Mouse (Mus musculus): Measurements from ENCODE around the gene Gal3st1. TPM values are rescaled to one million over a fixed set of nuclear protein-coding genes. Genes with fewer than 3 reads are reported as not detected.
A peak's percentile ranks its signal among the peaks of the same experiment; 100 is the strongest.
"Not testable (repeated sequence)": the region's sequence is repeated elsewhere in the genome, so short reads cannot be mapped to it uniquely, and the experiment has no call there.

Gal3st1 gene
- total RNA-seq, 2 experiments from 2014 or later = 13.2 to 17.4 TPM

DNA sequence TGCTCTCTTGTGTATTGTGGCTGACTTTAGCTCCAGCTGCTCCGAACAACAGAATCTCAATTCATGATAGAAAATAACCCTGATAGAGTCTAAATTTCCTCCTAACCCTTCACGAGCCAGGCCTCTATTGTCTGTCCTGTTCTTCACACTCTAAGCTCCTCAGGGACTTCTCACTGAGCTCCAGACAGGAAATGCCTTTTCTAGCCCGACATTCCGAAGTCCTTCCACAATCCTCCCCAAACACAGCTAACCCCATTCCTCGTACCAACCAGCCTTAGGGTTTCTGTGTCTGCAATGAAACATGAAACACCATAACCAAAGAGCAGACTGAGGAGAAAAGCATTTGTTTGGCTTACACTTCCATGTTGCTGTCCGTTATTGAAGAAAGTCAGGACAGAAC lies 1.9 kb upstream of the Gal3st1 start:
- intact Hi-C loops (cut with DNase I) = no loop called here

DNA sequence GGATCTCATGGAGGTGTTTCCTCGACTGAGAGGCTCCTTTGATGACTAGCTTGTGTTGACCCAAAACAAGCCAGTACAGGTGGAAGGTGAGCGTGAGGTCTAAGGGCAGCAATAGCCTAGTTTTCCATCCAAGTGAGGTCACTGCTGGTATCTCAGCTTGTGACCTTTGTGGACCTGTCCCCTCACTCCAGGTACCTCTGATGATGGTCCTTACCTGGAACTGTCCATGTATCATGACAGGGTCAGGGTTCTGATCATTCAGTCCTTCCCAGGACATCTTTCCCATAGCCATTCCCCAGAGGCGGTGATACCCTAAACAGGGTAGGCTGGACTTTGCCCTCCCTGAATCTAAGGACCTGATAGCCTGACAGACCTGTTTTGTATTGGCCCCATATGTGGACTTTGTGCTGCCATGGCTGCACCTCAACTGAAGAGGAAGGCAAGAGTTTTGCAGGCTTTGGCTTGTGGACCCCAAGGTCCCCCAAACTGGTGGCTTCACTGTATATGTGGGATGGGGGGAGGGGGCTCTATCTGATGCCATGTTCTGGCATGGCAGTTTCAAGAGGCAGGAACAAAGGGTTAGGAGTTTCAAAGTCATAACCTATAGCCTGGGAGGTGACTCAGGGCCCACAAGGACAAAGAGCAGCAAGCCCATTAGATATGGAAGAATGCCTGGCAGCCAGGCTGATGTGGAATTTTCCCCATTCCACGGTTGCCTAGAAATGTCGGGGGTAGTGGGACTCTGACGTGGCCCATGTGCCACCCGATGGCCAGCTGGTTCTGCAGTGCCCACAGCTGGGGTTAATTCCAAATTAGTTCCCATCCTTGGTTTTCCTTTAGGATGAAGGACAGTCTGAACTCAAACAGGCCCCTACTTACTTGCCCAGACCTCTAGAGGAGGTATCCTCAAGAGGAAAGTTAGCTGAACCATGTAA lies 894 bp upstream of the Gal3st1 start:
- DNase-seq (ENCODE audit: low spot score in 2 of 2) = no peak
- intact Hi-C loops (cut with DNase I) = no loop called here

More for the DNA sequence above, 1.9 kb upstream of the Gal3st1 start:
- DNase-seq (ENCODE audit: low spot score in 2 of 2) = no peak

DNA sequence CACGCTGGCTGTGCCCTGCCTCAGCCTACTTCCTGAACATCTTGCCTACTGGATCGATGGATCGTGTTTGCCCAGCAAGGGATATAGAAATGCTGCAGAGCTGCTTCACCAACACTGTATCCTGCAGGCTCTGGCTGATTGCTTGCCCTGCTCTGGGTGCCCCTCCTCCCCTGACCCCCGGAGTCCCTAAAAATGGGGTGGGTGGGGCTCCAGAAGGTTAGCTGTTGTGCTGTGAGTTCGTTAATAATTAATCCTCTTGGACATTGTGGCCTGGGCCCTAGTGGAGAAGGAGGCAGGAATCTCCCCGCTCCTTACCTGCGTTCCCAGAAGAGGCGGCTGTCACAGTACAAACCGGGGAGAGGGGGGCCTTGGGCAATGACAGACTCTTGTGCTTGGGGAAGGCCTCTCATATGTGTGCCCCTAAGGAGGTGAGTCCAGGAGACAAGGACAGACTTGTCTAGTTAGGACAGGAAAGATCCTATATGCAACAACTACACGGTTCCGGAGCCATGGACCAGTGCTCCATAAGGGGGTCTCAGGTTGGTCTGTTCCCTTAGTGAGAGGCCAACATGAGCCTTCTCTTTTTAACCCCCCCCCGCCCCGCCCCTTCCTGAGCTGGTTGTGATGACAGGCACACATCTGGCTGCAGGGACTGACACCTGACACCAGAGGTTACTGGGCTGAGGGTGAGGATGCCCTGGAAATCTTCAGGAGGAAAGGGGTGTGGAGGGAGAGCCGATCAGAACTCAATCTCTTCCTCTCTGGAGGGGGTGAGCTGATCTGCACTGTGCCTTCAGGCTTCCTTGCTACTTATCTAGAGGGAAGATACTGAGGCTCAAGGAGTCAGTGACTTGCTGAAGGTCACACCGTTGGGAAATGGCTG lies 668 bp downstream of the Gal3st1 start:
- intact Hi-C loops (cut with DNase I) = no loop called here
- no peak for DNase-seq (ENCODE audit: low spot score in 2 of 2)

DNA sequence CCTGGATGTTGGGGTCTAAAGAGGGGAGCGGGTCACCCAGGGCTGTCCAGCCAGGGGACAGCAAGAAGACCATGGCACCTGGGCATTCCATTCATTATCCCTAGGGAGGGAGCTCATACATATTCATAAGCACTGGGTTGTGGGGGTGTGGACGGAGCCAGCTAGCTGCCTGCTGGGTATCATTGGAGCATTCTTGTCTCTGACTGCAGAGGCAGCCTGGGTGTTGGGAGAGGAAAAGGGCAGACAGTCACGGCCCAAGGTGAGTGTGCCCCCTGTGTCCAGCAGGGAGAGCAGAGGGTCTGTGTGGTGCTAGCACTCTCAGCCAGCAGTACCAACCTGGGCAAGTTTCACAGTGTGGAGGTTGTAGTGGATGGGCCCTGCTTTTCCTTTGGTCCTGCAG lies 6.3 kb downstream of the Gal3st1 start:
- no peak for DNase-seq (ENCODE audit: low spot score in 2 of 2)
- intact Hi-C loops (cut with DNase I) = no loop called here

DNA sequence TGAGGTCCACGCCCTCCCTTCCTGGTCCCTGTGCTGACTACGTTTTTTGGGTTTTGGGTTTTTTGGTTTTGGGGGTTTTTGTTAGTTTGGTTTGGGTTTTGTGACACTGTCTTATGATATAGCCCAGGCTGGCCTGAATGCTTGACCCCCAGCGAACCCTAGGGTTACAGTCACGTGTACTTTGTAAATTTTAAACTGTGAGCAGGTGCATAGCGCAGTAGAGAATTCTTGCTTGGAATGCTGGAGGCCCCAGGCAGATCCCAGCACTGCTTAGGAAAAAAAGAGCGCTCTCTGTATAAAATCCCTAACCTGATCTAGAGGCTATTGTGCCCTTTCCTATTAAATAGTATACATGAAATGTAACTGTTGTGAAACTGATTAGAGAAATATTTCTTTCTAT lies 9.7 kb downstream of the Gal3st1 start:
- no peak for DNase-seq (ENCODE audit: low spot score in 2 of 2)
- intact Hi-C loops (cut with DNase I) = no loop called here

DNA sequence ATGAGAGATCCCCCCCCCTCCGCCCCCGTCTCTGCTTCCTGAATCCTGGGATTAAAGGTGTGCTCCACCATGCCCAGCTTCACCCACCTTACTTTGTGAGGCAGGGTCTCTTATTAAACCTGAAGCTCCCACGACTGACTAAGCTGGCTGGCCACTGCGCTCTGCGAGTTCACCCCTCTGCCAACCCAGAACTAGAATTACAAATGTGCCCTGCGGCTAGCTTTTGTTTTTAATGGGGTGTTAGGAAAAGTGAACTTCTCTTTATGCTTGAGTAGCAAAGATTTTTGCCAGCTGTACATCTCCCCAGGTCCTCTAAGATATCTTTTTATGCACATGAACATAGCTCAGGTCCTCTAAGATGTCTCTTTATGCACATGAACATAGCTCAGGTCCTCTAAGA lies 10.5 kb downstream of the Gal3st1 start:
- intact Hi-C loops (cut with DNase I) = no loop called here

DNA sequence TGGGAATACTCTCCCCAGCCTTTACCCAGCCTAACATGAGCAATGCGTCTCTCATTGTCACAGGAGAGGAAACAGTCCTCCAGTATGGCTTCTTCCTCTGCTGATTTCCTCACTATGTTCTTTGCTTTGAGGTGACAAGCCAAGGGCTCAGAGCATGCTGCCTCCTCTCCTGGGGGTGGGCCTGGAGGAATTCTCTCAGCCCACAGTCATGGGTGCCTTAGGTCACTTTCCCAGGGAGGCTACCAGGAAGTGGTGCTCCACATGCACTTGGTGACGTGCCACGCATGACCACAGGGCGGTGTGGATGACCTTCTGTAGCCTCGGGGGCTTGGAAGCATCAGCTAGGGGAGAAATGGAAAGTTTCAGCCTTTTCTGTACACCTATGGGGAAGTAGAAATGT lies 12.1 kb downstream of the Gal3st1 start:
- intact Hi-C loops (cut with DNase I) = no loop called here
- DNase-seq (ENCODE audit: low spot score in 2 of 2) = no peak

More for the DNA sequence above, 10.5 kb downstream of the Gal3st1 start:
- no peak for DNase-seq (ENCODE audit: low spot score in 2 of 2)

DNA sequence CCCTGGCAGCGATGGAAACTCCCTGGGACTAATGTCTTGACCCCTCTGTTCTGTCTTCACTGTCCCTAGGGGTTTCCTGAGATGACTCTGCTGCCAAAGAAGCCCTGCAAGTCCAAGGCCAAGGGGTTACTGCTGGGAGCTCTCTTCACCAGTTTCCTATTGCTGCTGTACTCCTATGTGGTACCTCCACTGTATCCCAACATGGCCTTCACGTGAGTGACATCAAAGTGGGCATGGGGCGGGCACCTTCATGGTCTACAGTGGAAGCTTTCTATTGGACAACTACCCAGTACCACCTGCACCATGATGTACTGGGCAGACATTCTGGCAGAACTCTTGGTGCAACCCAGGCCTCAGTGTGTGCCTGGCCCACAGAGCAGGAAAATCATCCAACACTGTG lies 13.4 kb downstream of the Gal3st1 start:
- DNase-seq (ENCODE audit: low spot score in 2 of 2) = no peak
- intact Hi-C loops (cut with DNase I) = no loop called here

DNA sequence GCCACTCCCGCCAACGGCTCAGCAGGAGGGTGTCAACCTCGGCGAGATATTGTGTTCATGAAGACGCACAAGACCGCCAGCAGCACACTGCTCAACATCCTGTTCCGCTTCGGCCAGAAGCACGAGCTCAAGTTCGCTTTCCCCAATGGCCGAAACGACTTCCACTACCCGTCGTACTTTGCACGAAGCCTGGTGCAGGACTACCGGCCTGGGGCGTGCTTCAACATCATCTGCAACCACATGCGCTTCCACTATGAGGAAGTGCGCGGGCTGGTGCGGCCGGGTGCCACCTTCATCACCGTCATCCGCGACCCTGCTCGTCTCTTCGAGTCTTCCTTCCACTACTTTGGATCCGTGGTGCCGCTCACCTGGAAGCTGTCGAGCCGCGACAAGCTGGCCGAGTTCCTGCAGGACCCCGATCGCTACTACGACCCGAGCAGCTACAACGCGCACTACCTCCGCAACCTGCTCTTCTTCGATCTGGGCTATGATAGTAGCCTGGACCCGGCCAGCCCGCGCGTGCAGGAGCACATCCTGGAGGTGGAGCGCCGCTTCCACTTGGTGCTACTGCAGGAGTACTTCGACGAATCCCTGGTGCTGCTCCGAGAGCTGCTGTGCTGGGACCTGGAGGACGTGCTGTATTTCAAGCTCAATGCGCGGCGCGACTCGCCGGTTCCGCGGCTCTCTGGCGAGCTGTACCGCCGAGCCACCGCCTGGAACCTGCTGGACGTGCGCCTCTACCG lies 14.7 kb downstream of the Gal3st1 start:
- DNase-seq (ENCODE audit: low spot score in 2 of 2) = no peak
- intact Hi-C loops (cut with DNase I) = no loop called here

DNA sequence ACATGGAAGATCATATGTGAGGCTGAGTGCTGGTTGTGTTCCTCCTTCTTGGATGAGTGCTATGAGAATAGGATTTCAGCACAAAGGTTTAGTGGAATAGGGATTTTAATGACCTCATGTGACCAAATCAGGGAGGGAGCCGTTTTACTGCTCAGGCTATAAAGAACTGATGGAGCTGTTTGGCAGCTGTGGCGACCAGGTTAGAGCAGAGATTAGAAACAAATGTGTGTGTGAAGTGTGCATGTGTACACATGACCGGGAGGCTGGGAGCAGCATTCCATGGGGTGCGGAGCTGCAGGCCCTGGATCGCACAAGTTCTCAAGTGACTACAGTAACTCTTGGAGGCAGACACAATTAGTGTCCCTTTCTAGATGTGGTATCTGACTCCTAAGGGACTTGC lies 16.1 kb downstream of the Gal3st1 start:
- no peak for DNase-seq (ENCODE audit: low spot score in 2 of 2)
- intact Hi-C loops (cut with DNase I) = no loop called here

DNA sequence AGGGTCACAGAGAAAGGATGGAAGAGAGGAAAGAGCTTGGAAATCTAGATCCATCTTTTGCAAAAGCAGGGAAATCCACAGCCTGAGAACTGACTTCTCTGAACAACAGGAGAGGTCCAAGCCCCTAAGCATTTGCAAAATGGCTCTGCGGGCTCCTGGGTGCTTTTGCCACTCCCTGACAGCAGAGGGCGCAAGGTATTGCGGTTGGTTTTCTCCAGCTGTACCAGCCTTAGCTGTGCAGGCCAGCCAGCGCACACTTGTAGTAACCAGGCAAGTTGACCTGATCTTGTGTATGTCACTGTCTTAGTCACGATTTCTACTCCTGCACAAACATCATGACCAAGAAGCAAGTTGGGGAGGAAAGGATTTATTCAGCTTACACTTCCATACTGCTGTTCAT lies 18.2 kb downstream of the Gal3st1 start:
- intact Hi-C loops (cut with DNase I) = loop anchor here (2.0 kb wide), 1 partner anchor 81 kb away; no protein-coding TSS in a partner anchor

DNA sequence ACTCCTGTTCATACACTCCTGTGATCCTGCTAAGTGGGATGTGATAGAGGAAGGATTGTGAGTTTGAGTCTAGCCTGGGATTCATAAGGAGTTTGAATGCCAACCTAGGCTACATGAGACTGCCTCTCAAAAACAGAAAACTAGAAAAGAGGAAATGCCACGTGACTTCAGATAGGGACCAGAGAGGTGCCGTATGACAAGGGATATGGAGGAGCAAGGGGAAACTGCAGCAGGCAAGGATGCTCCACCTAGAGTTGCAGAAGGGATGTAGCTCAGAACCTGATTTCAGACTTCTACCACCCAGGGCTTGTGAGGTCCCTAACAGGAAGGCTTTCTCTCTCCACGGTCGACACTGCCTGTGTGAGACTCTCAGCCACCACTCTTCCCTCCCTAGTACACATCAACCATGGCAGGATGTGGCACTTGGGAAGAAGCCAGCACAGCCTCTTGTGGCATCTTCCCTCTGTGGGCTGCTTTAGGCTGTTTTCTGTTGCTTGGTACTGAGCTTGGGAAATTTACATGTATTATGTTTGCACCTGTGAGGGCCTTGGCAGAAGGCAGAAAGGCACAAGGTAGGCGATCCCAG lies 21.9 kb downstream of the Gal3st1 start:
- no peak for DNase-seq (ENCODE audit: low spot score in 2 of 2)
- intact Hi-C loops (cut with DNase I) = no loop called here

More for the DNA sequence above, 18.2 kb downstream of the Gal3st1 start:
- DNase-seq (ENCODE audit: low spot score in 2 of 2) = peak; percentile 55 to 65

DNA sequence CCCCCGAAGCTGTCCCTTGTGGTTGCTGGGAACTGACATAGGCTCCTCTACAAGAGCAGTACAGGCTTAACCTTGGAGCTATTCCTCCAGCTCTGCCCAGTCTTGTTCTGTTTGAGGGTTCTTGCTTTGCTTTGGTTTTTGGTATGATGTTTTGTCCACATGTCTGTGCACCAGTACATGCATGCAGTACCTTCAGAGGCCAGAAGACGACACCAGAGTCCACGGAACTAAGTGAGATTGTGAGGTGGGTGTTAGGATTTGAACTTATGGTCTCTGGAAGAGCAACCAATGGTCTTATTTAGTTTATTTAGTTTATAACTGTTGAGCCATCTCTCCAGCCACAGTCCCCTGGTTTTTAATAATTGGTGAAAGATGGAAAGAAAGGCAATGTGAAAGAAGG lies 23.0 kb downstream of the Gal3st1 start:
- DNase-seq (ENCODE audit: low spot score in 2 of 2) = no peak
- intact Hi-C loops (cut with DNase I) = no loop called here

DNA sequence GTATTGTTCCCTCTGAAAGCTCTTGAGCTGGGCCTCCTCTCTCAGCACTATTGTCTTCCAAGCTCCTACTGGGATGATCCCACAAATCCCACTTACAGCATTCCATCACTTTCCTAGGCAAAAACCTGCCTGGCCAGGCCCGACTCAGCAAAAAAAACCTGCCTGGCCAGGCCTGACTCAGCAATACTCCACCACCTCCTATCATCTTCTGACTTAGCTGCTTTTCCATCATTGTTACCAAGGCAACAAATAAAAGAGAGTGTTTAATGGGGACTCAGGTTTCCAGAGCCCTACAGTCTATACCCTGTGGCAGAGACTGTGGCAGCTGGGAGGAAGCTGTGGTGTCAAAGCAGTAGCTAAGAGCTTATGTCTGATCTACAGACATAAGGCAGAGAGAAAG lies 29.2 kb downstream of the Gal3st1 start:
- DNase-seq (ENCODE audit: low spot score in 2 of 2) = no peak
- intact Hi-C loops (cut with DNase I) = no loop called here

DNA sequence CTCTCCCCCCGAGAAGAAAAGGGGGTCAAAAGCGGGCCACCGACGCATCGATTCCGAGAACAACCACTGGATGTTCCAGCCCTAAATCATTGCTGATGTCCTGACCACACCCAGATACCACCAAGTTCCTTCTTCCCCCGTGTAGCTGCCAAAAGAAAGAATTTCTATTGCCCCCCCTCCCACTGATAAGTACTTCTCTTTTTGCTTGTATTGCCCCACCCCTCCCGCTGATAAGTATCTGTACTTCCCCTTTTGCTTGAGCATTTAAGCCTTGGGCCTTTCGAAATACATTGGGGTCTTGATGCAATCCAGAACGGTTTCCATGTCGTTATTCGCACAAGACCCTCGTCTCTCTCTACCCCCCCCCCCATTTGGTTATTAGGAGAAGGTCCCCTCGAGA lies 32.4 kb downstream of the Gal3st1 start:
- intact Hi-C loops (cut with DNase I); DNase-seq (ENCODE audit: low spot score in 2 of 2): not testable (repeated sequence)

DNA sequence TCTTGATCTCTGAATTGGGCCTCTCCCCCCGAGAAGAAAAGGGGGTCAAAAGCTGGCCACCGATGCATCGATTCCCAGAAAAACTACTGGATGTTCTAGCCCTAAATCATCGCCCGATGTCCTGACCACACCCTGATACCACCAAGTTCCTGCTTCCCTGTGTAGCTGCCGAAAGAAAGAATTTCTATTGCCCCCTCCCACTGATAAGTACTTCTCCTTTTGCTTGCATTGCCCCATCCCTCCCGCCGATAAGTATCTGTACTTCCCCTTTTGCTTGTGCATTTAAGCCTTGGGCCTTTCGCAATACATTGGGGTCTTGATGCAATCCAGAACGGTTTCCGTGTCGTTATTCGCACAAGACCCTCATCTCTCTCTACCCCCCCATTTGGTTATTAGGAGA lies 38.7 kb downstream of the Gal3st1 start:
- DNase-seq (ENCODE audit: low spot score in 2 of 2); intact Hi-C loops (cut with DNase I): not testable (repeated sequence)

DNA sequence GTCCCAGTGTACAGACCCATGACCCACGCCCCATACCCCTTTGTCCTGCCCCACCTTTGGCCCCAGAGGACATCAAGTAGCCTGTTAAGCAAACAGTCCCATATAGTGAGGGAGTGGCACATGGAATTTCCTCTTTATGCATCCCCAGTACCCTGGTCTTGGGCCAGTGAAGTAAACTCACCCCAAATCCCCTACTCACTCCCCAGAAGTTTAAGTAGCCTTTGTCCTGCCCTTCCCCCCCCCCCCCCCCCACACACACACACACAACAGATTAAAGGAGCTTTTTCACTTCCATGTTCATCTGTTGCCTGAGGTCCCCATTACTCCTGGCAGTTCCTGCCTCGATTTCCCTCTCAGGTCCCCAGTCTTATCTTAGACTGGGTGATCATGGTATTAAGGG lies 39.9 kb downstream of the Gal3st1 start:
- intact Hi-C loops (cut with DNase I) = no loop called here

DNA sequence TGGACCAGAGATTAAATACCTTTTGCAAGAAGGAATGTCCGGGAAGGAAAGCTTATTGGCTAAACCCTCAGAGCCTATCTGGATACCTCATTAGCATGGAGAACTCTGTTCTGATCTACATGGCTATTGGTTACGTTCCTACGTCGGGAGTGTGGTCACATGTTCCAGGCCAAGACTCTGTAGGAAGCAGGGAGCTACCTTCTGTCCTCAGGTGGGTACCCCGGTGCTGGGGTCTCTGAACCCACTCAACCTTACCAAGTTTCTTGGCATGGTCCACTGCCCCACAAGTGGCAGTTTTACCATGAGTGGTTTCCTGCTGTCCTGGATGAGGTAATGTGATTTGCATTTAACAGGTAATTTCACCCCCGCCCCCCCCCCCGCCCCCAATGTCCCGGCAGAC lies 43.6 kb downstream of the Gal3st1 start:
- DNase-seq (ENCODE audit: low spot score in 2 of 2) = no peak
- intact Hi-C loops (cut with DNase I) = no loop called here

More for the DNA sequence above, 39.9 kb downstream of the Gal3st1 start:
- DNase-seq (ENCODE audit: low spot score in 2 of 2) = no peak

DNA sequence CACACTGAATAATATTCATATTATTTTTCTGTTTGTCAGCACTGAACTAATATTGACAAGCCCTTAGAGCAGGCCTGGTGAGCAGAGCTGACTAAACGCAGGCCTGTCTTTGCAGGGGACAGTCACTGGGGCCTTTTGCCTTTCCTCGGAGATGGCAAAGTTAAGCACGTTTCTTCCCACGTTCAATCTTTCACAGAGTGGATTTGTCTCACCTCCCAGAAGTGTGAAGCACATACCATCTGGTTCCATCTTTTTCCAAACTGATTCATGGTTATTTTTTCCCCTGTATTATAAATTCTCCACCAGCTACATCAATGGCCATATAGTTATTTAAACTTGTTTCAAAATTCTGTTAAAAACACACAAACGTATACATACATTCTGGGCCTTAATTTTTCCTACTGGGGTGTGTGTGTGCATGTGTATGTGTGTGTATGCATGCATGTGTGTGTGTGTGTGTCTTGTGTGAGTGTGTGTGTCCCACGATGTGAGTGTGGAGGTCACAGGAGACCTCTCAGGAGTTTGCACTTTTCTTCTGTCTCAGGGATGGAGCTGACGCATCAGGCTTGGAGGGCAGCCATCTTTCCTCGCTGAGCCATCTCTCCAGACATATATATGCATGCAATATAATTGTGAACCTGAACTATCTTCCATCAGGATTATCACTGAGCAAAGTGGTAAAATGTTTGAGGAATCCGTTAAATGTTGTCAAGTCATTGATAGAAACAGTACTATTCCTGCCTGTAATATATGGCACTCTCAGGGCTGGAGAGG lies 44.3 kb downstream of the Gal3st1 start:
- peak; percentile 35 to 56 for DNase-seq (ENCODE audit: low spot score in 2 of 2)

More for the DNA sequence above, 44.3 kb downstream of the Gal3st1 start:
- intact Hi-C loops (cut with DNase I) = no loop called here
